Mouse (Mus musculus): ENCODE measurements at regions not wholly inside any gene's neighbourhood (a gene's known extent, or its start where the extent isn't known, plus 50 kb on each side); places are given as distances from the start of the nearest gene placed in this dataset.

DNA sequence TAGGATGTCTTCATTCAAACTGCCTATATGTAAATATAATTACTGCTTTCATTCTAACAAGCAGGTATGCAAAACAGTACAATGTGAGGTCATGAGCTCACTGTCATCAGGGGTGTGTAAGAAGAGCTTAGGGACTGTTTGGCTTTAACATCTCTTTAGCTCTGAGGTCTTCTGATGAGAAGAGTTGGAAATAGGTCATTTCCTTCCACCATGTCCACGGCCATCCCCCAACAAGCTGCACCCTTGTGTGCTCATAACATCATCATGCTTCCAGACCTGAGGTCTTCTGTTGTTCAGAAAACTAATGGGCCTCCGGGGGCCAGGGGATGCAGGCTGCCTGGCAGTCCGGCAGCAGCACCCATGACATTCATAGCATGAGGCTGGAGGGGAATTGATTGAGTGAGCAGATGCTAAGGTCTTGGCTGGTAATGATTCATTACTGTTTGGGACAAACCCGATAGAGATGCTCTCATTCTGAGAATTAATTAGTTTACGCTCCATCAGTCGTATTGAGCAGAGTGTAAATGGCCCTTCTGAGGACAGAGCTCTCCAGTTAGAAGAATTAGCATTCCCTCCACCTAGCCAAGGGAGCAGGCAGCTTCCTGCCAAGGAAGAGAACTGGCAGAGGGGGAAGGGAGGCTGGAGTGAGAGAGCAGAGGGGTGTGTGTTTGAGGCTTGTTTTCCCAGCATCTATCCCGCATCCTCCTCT lies 64.0 kb downstream of the Rps24 start:
- DNase-seq (ENCODE audit: low spot score in 2 of 2), result peak; percentile 24 to 33

DNA sequence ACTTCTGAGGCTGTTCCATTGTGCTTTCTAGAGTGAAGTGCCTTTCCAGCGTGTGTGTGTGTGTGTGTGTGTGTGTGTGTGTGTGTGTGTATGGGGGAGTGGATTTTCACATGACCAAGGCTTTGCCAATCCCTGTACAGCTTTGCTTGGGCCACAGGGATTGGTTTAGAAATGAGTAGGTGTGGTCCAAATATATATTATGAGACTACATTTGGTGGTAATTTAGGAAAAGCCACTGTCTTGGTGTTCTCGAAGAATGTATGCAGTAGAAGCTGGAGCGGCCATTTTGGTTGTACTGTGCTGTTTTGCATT lies 64.5 kb downstream of the Rps24 start:
- DNase-seq (ENCODE audit: low spot score in 2 of 2), result no peak

DNA sequence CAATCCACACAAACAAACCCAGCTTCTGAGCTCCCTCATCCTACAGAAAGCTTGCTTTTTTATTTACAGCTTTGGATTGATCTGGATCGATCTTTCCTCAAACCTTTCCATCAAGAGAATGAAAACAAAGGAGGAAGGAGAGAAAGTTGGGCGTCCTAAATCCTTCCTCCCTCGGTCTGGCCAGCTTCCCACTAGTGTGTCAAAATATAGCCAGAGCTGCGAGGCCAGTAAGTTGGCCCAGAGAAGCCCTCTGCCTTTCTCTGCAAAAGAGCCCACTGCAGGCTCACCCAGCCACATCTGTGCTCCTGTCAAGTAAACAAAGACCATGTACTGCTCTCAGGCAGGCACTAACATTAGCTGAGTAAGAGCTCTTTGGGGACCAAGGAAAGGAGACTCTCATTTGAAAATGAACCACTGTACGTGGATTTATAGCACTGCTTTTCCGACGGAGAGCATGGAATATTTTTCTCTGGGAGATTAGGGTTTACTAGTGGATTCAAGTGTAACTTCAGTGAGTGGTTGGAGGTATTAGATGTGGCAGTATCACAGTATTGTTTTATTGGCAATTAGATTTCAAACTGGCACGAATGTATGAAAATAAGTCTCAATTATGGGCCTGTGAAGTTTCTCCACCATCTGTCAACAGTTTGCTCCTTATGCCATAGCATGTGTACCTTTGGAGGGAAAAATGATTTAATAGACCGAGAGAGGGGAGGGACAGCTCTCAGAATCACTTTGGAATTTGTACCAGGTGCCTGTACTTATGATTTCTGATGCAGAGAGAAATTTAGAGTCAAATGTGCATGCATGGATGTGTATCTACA lies 78.1 kb downstream of the Rps24 start:
- DNase-seq (ENCODE audit: low spot score in 2 of 2), result no peak

DNA sequence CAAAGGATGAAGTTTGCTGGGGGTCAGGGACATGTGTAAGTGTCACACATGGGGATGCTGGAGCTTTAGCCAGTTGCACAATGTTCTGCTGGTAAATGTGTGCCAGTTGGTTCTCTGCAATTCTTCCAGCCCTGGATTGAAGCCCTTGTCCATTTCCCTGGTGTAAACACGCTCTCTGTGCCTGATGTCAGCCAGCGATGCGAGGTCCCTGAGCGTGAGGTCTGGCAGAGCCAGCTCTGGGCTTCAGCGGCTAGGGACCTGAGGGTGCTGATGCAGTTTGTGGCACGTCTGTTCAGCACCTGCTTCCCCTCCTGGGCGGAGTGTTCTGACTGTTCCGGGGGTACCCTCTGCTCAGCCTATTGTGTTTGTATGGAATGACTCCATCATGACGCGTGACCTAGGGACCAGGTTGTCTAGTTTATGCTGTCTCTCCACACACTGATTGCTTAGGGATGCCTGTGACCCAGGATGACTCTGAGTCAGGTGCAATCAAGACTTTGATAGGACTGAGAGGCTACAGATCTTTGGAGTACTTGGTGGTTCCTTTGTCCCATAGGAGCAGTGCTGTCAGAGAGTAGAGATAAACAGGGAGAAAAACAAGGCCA lies 78.9 kb downstream of the Rps24 start:
- DNase-seq (ENCODE audit: low spot score in 2 of 2), result no peak

DNA sequence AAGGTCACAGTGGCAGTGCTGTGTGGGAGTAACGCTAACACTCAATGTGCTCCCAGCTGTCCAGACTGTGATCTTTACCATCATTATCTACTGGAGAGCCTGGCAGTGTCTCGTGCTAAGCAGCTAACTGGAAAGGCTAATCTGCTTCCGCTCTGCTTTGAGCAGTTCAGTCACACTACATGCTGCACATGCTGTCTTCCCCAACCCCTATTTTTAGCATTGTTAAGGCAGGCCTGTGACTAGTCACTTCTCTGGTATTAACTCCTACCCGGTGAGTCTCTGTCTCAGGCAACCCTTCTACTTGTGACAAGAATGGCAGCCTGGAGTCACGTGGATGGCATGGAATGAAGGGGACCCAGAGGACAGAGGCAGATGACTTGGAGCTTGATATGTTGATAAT lies 88.2 kb downstream of the Rps24 start:
- DNase-seq (ENCODE audit: low spot score in 2 of 2), result no peak

DNA sequence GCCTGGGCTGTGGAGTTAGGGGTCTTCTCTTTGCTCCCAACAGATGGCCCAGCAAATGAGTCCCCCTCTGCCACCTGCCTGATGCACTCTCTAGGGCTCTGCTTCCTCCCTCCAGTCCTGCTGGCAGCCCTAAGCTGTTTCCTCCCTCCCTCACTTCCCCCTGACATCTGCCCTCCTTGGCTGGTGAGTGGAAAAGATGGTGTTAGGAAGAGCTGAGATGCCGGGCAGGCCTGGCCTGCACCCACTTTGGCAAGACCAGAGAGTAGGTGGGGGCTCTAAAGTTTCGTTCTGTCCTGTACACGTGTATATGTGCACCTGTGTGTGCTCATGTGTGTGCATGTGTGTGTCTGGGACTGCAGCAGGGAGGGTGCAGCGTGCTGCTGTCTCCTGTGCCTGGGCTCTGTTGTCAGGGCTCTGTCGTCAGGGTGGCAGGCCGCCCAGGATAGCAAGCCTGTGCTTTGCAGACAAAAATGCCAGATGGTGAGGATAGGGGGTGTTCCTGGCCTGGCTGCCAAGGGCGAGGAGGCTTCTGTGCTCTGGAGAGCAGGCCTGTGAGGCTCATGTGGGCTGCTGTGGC lies 91.7 kb downstream of the Rps24 start:
- peak; percentile 82 to 93 for DNase-seq (ENCODE audit: low spot score in 2 of 2)

DNA sequence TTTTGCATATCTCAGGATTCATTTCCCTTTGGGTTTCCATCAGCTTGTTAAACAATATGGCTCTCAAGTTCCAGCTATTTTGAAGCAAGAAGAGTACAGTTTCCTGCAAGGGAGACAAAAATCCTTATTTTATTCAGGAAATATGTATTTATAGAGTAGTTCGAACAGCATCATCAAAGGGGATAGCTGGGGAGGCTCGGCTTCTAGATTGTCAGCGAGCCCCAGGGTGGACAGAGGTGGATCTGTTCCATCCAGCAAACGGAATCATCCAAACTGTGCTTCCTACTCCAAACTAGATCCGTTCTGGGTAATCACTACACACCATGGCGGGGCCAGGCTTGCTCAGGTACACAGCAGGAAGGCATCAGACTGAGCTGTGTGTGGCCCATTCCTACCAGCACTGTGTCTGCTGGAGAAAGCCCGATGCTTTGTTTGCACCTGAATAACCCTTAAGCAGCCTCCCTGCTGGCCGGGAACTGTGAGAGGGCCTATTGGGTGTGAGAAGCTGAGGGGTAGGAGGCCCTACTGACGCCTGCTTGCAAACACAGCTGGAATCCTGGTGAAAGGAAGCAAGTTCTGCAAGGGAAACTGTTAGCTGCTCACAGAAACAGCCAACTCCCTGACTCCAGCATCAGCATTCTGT lies 92.3 kb downstream of the Rps24 start:
- DNase-seq (ENCODE audit: low spot score in 2 of 2), result peak in 1 of 2 experiments; percentile 49

DNA sequence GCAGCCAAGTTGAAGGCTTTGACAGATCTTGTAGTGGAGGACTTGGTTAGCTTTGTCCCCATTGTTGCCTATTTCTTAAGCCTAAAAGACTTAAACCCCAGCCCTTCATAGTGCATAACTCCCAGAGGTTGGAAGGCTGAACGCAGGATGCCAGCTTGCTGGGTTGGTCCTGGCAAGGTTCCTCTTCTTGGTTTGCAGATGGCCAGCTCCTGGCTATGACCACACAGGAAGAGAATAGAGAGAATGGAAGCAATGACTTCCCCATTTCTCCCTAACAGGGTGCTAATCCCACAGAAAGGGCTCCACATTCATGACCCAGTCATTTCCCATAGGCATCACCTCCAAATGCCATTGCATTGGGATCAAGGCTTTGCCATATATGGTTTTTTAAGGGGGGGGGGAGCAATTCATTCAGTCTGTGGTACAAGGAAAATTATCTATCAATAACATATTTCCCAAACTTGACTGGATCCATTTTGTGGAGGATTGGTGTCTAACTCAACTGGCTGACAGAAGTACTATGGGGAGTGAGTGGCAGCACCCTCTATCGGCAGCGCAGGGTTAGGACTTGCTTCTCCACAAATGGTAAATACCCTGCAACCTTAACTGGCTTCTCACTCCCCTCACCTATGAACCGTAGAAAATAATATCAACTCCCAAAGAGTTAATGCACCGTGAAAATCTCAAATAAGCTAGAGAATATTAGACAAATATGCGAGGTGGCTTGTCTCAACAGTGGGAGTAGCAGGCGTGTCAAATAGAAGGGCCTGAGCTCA lies 99.4 kb downstream of the Rps24 start:
- no peak for DNase-seq (ENCODE audit: low spot score in 2 of 2)

DNA sequence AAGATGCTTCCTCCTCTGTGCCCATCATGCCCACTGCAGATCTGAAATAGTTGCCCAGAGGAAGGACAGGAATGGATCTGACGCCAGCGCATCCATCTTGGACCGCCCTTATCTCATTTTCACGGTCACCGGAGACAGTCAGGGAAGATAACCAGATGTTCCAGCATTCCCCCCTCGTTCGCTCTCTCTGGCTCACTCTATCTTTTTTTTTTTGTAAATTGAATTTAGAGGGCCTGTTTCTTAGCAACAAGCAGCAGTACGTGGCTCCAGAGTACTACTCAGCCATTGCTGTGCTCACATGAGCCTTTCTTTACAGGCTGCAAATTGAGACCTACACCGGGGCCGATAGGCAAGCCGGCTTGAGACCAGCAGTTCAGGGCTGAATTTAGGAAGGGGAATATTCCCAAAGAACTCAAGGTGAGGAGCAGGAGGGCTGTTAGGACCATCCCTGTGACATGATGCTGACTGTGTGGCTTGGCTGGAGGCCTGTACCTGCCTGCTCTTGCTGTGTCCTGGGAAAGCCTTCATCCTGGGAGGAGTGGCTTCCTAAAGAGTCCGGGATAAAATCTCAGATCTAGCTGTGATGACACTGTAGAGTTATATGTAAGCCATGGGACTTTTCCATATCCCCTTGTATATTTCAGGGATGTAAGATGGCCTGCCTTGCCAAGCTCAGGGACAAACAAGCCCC lies 100.2 kb downstream of the Rps24 start:
- peak in 1 of 2 experiments; percentile 44 for DNase-seq (ENCODE audit: low spot score in 2 of 2)

DNA sequence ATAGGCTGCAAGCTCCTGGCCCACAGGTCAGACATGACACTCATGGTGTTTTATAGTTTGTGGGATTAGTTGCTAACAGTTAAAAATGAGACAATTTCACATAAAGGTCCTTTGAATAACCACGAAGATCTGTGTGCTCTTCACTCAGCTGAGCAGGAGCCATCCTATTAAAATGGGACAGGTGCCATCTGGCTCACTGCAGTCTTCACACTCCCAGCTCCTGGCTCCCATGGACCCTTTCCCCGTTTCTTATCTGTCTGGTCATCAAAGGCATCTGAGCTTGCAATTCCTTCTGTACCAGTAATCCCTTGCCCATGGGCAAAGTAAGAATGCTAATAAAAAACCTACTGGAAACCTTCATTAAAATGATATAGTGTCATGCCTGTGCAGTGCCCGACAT lies 101.1 kb downstream of the Rps24 start:
- no peak for DNase-seq (ENCODE audit: low spot score in 2 of 2)

DNA sequence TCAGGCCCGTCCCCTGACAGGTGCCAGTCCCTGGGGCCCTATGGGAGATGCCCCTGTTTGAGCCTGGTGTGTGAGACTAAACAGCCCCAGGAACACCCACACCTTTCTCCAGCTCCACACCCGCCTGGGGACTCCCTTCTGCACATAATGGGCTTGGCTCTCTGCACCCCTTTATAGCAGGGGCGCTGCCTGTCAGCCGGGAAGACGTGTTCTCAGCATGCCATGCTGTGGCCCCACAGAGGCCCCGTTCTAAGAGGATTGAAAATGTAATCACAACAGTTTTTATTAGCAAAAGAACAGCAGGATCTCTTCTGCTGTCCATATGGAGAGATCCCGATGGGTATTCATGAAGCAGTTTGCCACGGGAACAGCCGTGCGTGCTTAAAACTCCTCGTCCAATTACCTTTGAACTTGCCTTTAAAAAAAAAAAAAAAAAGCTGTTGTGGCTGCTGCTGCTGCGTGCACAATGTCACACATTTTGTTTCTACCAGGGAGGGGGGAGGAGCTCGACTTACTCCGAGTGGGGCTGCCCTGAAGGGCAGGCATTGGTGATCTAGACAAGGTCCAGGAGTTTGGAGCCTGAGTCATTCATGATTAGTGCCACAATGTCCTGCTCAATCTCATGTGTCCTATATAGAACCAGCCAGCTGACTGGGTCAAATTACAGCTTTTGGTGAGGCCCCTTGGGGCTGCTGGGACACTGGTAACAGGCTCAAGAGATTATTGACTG lies 119.7 kb downstream of the Rps24 start:
- no peak for DNase-seq (ENCODE audit: low spot score in 2 of 2)

DNA sequence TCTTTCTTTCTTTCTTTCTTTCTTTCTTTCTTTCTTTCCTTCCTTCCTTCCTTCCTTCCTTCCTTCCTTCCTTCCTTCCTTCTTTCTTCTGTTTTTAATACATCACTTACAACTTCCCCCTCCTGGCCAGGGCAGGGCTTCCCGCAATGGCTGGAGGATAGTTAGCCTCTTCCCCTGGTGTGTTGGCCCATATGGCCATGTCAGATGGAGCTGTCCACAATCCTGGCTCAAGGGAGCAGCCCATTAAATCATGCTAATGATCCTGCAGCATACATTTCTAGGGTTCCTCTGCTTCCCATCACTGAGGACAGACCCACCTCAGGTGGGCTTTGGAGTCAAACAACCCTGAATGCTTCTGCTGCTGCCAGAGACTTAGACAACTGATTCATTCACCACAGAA lies 121.4 kb downstream of the Rps24 start:
- DNase-seq (ENCODE audit: low spot score in 2 of 2), result no peak

DNA sequence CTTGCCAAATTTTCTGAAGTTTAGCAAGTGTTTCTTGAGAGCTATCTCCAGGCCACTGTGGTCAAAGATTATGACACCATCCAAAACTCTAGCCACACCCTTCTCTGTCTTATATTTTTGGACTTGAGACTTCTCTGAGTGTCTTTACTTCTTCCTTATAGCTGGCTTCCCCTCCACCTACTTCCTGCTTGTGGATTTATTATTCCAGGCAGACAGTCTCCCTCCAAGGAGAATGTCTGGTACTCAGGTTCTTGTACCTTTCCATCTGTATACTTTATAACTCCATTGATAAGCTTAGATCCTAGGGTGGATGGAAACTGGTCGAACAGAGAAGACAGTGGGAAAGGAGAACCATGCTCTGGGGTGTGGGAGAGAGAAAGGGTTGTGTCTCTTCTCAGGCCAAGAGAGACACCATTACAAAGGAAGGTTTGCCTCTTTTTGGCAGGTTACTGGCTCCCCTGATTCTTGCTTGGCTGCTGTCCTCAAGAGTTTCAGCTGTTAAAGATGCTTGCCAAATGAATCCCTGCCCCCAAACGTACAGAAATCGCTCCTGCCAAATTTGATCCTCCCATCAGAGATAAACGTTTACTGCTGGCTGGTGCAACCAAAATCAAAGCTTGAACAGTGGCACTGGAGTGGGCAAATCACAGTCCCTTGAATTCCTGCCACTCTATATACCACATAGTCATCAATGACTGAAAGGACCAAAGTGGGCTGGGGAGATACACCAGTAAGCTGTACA lies 125.5 kb downstream of the Rps24 start:
- DNase-seq (ENCODE audit: low spot score in 2 of 2), result peak in 1 of 2 experiments; percentile 13

DNA sequence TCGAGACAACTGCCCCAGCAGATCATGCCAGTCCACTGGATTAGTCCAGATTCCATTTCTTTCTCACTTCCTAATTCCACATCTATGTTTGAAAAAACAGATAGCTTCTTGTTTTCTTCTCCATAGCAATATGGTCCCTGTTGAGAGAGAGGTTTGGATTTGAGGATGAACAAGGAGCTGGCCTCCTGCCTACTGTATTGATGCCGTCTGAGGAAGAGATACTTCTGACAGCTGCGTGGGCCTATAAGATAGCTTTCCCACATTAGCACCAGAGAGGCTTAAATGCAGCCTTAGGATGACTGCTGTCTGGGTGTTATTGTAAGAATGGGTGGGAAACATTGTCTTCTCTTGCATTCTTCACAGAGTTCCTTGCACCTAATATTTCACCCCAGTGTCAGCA lies 128.9 kb downstream of the Rps24 start:
- DNase-seq (ENCODE audit: low spot score in 2 of 2), result peak in 1 of 2 experiments; percentile 14

DNA sequence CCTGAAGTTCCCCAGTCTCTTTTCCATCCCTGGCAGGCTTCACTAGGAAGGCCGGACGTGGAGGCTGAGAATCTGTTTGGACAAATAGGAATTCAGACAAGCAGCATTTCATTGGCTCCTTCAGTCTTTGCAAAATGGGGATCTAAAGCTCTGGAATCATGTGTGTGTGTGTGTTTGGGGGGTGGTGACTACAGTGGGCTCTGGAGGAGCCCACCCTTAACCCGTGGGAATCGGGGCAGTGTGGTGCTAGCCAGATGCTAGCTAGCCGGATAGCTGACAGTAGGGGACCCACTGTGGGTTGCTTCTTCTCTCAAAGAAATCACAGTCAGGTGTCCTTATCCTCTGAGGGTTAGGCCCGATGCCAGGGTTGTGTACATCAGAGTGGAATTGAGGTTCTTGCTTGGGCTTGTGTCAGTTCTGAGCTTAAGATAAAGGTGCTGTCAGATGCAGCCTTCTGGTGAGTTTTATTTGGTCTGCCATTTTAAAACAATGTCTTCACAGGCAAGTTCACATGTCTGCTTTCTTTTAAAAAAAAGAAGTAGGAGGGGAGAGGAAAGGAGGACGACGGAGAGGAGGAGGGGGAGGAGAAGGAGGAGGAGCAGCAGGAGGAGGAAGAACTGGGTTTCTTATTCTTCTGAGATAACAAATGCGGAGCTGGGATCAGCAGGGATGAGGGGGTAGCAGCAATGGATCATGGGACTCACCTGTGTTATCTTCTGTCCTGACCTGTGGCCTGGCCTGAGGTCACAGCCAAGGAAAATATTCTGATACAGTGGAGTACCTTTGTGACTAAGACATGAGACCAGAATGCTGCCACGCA lies 129.6 kb downstream of the Rps24 start:
- DNase-seq (ENCODE audit: low spot score in 2 of 2), result peak in 1 of 2 experiments; percentile 22

DNA sequence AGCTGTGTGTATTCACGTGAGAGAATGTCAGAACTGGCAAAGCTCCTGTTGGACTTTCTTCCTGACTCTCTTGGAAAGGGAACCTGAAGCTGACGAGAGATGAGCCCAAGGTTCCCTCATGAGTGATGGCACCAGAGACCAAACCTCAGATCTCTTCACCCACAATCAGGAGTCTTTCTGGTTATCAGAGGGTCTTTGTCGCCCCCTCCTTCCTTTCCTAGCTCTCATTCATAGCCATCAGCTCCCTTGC lies 130.1 kb downstream of the Rps24 start:
- DNase-seq (ENCODE audit: low spot score in 2 of 2), result no peak

DNA sequence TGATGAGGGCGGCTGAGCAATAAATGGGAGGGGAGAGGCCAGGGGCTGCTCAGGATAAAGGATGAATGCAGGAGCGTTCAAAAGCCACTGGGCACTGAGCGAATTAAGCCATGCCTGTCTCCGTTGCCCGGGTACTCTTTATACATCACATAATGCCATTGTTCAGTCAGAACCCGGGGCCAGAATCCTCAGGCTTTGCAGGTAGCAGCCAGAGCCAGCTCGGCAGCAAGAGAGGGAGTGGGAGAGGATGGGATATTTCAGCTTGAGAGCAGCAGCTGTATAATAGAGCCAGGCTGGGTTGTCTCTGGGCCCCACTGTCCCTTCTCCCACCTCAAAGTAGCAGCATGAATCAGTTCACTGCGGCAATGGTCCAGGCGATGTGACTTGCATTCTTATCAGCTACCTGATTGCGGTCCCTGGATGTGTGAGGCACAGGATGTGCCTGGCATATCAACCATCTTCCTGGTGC lies 130.5 kb downstream of the Rps24 start:
- DNase-seq (ENCODE audit: low spot score in 2 of 2), result peak in 1 of 2 experiments; percentile 77

DNA sequence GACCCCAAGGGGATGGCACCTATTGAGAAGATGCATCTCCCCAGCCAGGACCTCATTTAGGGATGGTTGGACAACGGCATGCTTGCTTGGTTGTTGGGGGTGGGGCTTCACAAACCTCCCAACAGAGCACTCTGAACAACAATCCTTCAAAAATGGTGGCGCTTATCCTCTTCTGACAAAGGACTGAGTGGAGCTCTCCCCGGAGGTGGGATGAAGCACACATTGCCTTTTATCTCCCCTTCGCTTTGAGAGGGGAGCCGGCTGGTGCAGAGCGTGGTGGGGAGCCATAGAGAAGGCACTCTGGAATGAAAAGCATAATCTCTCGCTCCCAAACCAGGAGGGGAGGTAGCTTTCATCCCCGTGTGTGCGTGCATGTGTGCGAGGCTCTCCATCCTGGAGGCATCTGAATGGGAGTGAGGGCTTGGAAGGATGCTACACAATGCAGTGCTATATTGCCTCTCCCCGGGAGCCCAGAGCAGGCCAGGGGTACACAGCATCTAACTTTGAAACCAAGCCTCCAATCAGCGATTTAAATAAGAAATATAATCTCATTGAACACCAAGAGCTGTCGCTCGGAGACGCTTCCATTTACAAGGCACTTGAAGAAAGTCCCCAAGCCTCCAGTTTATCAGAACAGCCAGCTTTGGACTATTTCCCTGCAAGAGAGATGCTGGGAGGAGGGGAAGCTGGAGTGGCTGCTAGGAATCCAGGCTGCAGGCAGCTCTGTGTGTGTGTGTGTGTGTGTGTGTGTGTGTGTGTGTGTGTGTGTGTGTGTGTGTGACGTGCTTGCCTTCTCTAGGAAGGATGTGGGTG lies 131.5 kb downstream of the Rps24 start:
- DNase-seq (ENCODE audit: low spot score in 2 of 2), result peak in 1 of 2 experiments; percentile 53
